Mouse (Mus musculus) heart, postnatal 25 days (tissue): ENCODE measurements around the gene Ddx59. TPM values are rescaled to one million over a fixed set of nuclear protein-coding genes. Genes with fewer than 3 reads are reported as not detected.

Experiments
- DNase-seq: peaks from one replicate; pipeline ENCODE4 v3.0.0; 2022; ENCODE audit warnings: low spot score
- intact Hi-C: fragments of 180-260 bp; cut with DNase I; formaldehyde crosslinking; loops from one replicate; pipeline ENCODE4 v1.15.1; 2025
- total RNA-seq, 2 experiments: library from RNA; stranded (reverse); gene quantifications; 2 replicates each; pipeline ENCODE4 v1.2.3; 2021

The Ddx59 gene
- total RNA-seq, result 10 to 100 TPM; 11.4 to 11.7 TPM

- peak; percentile 97 for DNase-seq
- intact Hi-C loops, result loop anchor here (2.0 to 10.0 kb wide), 3 partner anchors 68 to 210 kb away; partner anchors contain the start of genes Camsap2 and Zfp281
These were observed at the start of gene Ddx59 for GRCm38 (mm10) chr1:136414798-136415755. Gene Ddx59 (plus strand): TSS chr1:136415271.

DNA sequence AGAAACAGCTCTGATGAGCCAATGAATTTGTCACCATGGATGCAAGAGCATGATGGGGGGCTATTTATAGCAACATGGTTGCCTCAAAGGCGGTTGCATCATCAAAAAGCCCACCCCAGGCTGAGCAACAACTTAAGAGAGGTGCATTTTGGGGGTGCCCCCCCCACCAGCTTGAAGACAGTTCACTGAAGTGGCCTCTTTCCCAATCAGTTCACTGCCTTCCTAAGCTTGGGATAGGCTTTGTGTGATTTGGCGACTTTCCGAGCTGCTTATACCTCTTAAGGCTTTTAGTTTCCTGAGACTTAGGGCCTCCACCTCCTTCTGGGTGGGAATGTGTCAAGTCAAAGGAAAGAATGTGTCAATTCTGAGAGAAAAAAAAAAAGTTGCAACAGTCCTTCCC is 49.1 kb upstream of the Ddx59 start:
- no peak for DNase-seq
- intact Hi-C loops, result no loop called here

DNA sequence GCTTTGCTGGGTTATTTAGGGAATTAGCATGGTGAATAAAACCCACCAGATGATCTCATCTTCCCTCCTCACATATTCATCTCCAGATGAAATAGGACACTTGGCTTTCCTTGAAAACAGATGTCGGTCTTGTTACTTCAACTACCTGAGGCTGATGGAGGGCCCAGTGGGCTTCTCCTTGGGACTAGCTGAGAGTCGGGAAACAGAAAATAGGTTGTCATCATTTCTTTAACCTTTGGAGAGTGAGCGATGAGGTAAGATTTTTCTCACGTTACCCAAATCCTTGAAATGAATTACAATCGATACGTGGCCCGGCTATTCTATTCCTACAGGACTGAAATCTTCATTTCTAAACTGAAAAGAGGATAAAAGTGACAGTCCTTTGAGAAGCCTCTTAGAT is 35.8 kb upstream of the Ddx59 start:
- intact Hi-C loops, result no loop called here
- DNase-seq, result no peak

DNA sequence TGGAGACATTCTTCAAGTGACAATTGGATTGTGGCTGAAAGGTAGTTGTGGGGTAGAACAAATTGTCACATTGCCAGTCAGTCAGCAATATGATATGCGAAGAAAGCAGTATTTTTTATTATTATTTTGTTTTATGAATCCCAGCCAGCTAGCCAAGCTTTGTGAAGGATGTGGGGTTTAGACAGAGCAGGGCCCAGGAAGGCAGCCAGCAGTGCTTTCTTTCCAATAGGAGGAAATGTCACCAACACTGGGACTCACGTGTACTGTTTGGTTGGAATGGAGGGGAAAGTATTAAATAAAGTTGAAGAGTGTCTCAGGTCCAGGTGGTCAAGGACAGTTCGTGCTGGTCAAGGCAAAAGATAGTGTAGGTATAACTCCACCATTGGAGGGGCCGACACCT is 34.9 kb upstream of the Ddx59 start:
- intact Hi-C loops, result no loop called here

DNA sequence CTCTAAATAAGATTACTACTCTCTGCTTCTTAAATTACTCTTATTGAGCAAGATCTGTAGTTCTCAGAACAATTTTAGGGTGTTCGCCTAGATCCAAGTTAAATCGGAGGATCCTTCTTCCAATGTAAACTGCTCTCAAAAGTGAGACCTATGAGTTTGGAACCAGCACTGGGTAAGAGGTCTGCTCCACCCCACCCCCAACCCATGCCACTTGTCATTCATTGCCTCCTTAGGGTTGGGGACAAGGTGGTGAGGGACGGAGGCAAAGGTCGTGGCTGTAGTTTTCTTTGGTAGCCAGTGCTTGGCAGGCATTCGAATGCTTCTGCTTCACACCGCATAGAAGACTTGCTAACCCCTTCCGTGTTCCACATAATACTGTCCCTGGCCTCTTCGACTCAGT is 34.5 kb upstream of the Ddx59 start:
- intact Hi-C loops, result no loop called here
- DNase-seq, result no peak

More for the DNA sequence above, 34.9 kb upstream of the Ddx59 start:
- DNase-seq, result no peak

GRCm38 (mm10) chr1:136381169-136381568 is 33.9 kb upstream of the Ddx59 start:
- intact Hi-C loops, result no loop called here
- no peak for DNase-seq

DNA sequence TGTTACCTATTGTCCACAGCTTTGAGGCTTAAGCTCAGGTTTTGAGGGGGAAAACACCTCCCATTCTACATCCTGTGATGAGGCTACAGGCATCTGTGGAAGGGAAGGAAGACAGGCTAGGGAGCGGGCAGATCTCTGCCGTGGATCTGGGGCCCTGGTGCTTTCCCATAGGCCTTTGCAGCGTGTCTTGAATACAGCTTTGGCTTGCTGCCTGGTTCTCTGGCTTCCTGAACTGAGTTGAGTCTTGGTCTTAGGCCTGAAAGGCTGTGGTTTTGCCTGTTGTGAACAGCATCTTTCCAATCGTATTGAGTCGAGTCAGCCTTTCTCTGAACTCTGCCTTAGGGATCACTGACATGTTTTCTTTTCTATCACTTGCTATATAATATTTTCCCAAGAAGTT is 33.5 kb upstream of the Ddx59 start:
- DNase-seq, result no peak
- intact Hi-C loops, result no loop called here

DNA sequence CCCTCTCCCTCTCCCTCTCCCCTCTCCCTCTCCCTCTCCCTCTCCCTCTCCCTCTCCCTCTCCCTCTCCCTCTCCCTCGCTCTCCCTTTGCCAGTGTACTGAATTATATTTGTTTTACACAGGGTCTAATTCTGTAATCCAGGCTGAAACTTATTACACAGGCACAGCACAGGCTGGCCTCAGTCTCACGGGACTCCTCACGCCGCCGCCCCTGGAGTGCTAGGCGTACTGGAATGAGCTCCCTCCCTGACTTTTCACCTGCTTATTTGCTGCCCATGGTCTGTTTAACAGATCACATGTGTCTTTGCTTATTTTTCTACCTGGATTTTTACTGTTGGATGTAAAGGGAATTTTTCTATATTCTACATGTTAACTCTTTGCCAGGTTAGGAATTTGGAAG is 28.2 kb upstream of the Ddx59 start:
- intact Hi-C loops, result no loop called here
- no peak for DNase-seq

- peak; percentile 24 for DNase-seq
These were observed 20.6 kb upstream of the Ddx59 start for GRCm38 (mm10) chr1:136394506-136394905.

GRCm38 (mm10) chr1:136395073-136395472 is 20.0 kb upstream of the Ddx59 start:
- intact Hi-C loops, result no loop called here

More at GRCm38 (mm10) chr1:136394506-136394905, 20.6 kb upstream of the Ddx59 start:
- intact Hi-C loops, result no loop called here

GRCm38 (mm10) chr1:136401281-136401680 is 13.8 kb upstream of the Ddx59 start:
- DNase-seq, result no peak
- intact Hi-C loops, result no loop called here

More at GRCm38 (mm10) chr1:136395073-136395472, 20.0 kb upstream of the Ddx59 start:
- no peak for DNase-seq

DNA sequence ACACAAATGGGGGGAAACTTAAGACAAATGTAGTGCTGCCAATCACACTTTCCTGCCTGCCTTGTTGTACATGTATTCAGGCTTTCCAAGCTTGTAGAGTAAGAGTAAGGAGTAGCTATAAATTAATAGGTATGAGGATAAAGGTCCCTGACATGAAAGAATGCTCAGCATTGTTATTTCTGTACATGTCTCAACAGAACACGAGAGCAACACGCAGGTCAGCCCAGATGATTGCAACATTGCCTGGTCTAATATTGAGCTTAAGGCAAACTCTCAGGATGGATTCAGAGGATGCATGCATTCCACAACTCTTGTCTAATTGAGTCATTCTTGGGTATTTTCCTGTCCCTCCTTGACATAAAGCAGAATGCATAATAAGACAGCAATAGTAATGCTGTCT is 5.4 kb upstream of the Ddx59 start:
- intact Hi-C loops, result loop anchor here (10.0 kb wide), 1 partner anchor 215 kb away; the partner anchor contains the start of gene Zfp281
- no peak for DNase-seq

GRCm38 (mm10) chr1:136415756-136416126 is 670 bp downstream of the Ddx59 start:
- intact Hi-C loops, result loop anchor here (2.0 to 10.0 kb wide), 3 partner anchors 69 to 209 kb away; partner anchors contain the start of genes Camsap2 and Zfp281
- DNase-seq, result no peak

DNA sequence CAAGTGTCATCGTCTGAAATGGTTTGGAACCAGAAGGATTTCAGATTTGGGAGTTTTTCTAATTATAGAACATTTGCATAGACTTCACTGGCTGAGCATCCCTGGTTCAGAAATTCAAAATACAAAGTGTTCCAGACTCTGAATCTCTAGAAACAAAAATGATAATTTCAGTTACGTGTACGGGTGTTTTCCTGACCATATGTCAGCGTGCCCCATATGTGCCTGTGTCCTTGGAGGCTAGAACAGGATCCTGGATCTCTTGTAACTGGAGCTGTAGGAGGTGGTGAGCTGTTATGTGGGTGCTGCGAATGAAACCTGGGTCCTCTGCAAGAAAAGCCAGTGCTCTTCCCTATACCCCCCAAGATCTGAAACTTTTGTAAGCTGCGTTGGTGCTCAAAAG is 3.3 kb downstream of the Ddx59 start:
- no peak for DNase-seq
- intact Hi-C loops, result loop anchor here (5.0 to 10.0 kb wide), 2 partner anchors 111 to 206 kb away; partner anchors contain the start of gene Zfp281

- no peak for DNase-seq
- intact Hi-C loops, result no loop called here
These were observed 12.3 kb downstream of the Ddx59 start for GRCm38 (mm10) chr1:136427166-136427969.

- intact Hi-C loops, result no loop called here
- no peak for DNase-seq
These were observed 13.9 kb downstream of the Ddx59 start for GRCm38 (mm10) chr1:136428981-136429380.

- no peak for DNase-seq
- intact Hi-C loops, result no loop called here
These were observed 15.2 kb downstream of the Ddx59 start for GRCm38 (mm10) chr1:136430126-136430818.

- DNase-seq, result no peak
- intact Hi-C loops, result no loop called here
These were observed 25.7 kb downstream of the Ddx59 start for GRCm38 (mm10) chr1:136440741-136441140.

DNA sequence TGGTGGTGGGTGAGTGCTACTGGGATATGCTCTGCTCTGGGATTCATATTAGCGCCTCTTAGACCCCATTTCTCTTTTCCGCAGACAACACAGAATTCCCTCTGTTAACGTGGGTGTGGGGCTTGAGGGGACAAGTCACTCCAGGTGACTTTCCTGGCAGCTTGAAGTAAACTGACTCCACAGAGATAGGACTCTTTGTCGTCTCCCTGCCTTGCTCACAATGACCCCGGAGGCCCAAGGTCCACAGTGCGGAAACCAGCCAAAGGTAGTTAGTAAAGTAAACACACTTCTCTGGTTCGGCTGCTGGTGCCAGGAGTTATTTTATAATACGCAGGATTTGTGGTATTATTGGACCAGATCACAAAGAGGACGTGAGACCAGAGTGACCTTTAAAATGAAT is 27.7 kb downstream of the Ddx59 start:
- intact Hi-C loops, result no loop called here
- no peak for DNase-seq
